Mouse (Mus musculus): ENCODE measurements around the gene Clptm1. TPM values are rescaled to one million over a fixed set of nuclear protein-coding genes. Genes with fewer than 3 reads are reported as not detected.

The Clptm1 gene
- polyA plus RNA-seq, 1 experiment from 2014 or later: 81.9 TPM

DNA sequence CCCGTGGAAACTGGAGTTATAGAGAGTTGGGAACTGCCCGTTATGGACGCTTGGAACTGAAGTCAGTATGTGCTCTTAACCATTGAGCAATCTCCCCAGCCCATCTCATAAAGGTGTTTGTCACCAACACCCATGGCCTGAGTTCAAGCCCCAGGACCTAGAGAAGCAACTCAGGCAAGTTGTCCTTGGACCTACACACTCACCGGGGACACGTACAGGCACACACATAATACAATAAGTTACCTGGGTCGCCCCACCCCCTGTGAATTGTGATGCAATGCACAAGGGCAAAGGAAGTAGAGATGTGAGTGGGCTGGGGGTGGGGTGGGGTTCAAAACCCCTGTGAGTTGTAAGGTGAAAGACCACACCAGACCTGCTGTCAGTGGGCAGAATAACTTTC is 21.7 kb upstream of the Clptm1 start:
- Histone ChIP-seq H3K4me2 (ENCODE audit: low read depth, low read length) (no peak overlapping the region), H3K9ac (ENCODE audit: low read length) (no peak overlapping the region), H3K4me1 (ENCODE audit: control insufficient read depth, insufficient read depth, low read length) (no peaks in the 10 kb centered on the region), H3K27ac (ENCODE audit: low read length) (no peak overlapping the region), H3K27me3 (ENCODE audit: control insufficient read depth, insufficient read depth, low read length) (no peaks in the 10 kb centered on the region), H3K9me3 (replicated peaks; ENCODE audit: control insufficient read depth, low read length) (no peaks in the 10 kb centered on the region), H3K4me3 (ENCODE audit: low read length) (no peak overlapping the region), H3K36me3 (ENCODE audit: control insufficient read depth, insufficient read depth) (no peaks in the 10 kb centered on the region)
- WGBS: 79% methylated on average over 6 of the region's 6 CpGs
- no peak for ATAC-seq (replicated peaks; ENCODE audit: extremely low read depth, insufficient read depth, low FRiP score)

DNA sequence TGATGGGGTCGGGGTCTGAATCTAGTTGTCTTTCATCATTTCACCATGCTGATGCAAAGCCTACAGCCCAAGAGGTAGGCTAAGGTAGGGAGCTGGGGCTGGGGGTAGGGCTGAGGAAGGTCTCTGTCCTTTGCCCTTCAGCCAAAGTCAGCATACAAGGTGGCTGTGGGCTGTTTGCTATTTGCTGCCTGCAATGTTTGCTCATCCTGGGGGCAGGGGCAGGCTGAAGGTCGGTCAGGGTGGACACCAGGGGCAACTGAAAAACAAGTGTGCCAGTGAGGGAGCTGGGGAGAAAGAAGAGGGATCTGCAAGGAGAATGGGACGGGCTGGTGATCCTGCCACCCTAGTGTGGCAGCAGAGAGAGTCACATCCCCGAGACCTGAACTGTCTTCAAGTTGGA is 20.5 kb upstream of the Clptm1 start:
- WGBS: 53% methylated on average over 4 of the region's 4 CpGs
- Histone ChIP-seq H3K36me3 (ENCODE audit: control insufficient read depth, insufficient read depth) (no peaks in the 10 kb centered on the region), H3K27me3 (ENCODE audit: control insufficient read depth, insufficient read depth, low read length) (no peaks in the 10 kb centered on the region), H3K4me1 (ENCODE audit: control insufficient read depth, insufficient read depth, low read length) (no peaks in the 10 kb centered on the region), H3K4me3 (ENCODE audit: low read length) (no peak overlapping the region), H3K27ac (ENCODE audit: low read length) (no peak overlapping the region), H3K9ac (ENCODE audit: low read length) (no peak overlapping the region), H3K4me2 (ENCODE audit: low read depth, low read length) (no peak overlapping the region), H3K9me3 (replicated peaks; ENCODE audit: control insufficient read depth, low read length) (no peaks in the 10 kb centered on the region)
- no peak for ATAC-seq (replicated peaks; ENCODE audit: extremely low read depth, insufficient read depth, low FRiP score)

DNA sequence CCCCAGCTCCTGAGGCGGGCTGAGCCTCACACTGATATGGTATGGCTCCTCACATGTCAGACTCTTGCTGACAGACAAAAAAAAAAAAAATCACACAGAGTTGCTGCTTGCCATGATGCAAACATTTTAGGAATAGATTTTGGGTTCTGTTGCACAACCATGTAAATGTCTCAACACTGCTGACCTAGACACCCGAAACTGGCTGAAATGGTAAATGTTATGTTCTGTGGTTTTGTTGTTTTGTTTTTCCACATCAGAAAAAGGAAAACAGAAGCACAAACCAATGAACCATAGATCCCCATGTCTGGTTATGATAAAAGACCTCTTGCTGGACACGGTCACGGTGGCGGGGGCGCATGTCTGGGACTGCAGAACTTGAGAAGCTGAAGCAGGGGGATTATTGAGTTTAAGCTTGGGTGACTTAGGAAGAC is 19.0 kb upstream of the Clptm1 start:
- 83% methylated on average over 6 of the region's 6 CpGs for WGBS
- ATAC-seq (replicated peaks; ENCODE audit: extremely low read depth, insufficient read depth, low FRiP score): no peak

DNA sequence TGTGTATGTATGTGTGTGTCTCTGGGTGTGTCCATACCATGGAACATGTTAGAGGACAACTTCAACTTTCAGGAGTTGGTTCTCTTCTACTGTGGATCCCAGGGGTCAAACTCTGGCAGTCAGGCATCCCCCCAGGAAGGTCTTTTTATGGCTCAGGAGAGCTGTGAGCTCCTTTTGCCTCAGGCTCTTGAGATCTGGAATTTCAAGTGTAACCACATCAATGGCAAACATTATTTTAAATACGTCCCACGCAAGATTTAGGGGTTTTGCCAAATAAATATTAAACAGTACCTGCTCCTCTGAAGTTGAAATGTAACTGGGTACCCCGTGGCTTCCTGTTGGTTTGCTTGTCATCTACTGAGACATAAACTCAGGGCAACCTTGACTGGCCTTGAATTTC is 18.1 kb upstream of the Clptm1 start:
- no peak for ATAC-seq (replicated peaks; ENCODE audit: extremely low read depth, insufficient read depth, low FRiP score)
- H3K27me3 ChIP-seq (ENCODE audit: control insufficient read depth, insufficient read depth, low read length): no peaks in the 10 kb centered on the region
- H3K9ac ChIP-seq (ENCODE audit: low read length): no peak overlapping the region
- no peaks in the 10 kb centered on the region for H3K4me1 ChIP-seq (ENCODE audit: control insufficient read depth, insufficient read depth, low read length)
- no peaks in the 10 kb centered on the region for H3K9me3 ChIP-seq (replicated peaks; ENCODE audit: control insufficient read depth, low read length)
- WGBS: 70% methylated on average over 3 of the region's 3 CpGs
- no peak overlapping the region for H3K4me3 ChIP-seq (ENCODE audit: low read length)
- H3K27ac ChIP-seq (ENCODE audit: low read length): no peak overlapping the region
- no peaks in the 10 kb centered on the region for H3K36me3 ChIP-seq (ENCODE audit: control insufficient read depth, insufficient read depth)
- no peak overlapping the region for H3K4me2 ChIP-seq (ENCODE audit: low read depth, low read length)

More for the DNA sequence above, 19.0 kb upstream of the Clptm1 start:
- Histone ChIP-seq H3K9ac (ENCODE audit: low read length) (no peak overlapping the region), H3K4me1 (ENCODE audit: control insufficient read depth, insufficient read depth, low read length) (no peaks in the 10 kb centered on the region), H3K27ac (ENCODE audit: low read length) (no peak overlapping the region), H3K4me2 (ENCODE audit: low read depth, low read length) (no peak overlapping the region), H3K9me3 (replicated peaks; ENCODE audit: control insufficient read depth, low read length) (no peaks in the 10 kb centered on the region), H3K4me3 (ENCODE audit: low read length) (no peak overlapping the region), H3K27me3 (ENCODE audit: control insufficient read depth, insufficient read depth, low read length) (no peaks in the 10 kb centered on the region), H3K36me3 (ENCODE audit: control insufficient read depth, insufficient read depth) (no peaks in the 10 kb centered on the region)

DNA sequence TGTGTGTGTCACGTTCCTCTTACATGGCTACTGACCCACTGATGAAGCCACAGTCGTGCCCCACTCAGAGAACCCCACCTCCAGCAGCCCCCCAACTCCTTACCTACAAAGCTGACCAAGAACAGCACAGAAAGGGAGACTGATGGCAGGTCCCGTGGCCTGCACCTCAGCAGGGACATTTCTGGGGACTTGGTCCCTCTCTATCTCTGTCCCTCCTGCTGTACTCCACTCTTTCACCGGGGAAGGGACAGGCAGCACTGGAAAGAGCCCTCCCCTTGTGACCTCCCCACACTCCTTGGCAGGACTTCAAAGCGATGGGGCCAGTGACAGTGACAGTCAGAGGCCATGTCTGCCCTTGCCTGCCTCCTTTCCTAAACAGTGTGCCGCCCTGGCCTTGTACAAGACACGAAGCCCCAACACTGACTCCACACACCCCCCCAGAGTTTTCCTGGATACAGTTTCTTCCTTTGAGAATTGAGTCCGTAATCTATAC is 16.4 kb upstream of the Clptm1 start, which contains the start of the genes Gm44805 and Apoc4:
TSS of gene Gm44805 (minus strand) at position 222 of the 493 bp plus-strand sequence.
TSS of gene Apoc4 (minus strand) at position 278 of the 493 bp plus-strand sequence.
- Histone ChIP-seq H3K27me3 (ENCODE audit: control insufficient read depth, insufficient read depth, low read length) (no peaks in the 10 kb centered on the region), H3K9ac (ENCODE audit: low read length) (no peak within 1 kb of the TSS), H3K36me3 (ENCODE audit: control insufficient read depth, insufficient read depth) (no peaks in the 10 kb centered on the region), H3K4me1 (ENCODE audit: control insufficient read depth, insufficient read depth, low read length) (no peaks in the 10 kb centered on the region), H3K4me2 (ENCODE audit: low read depth, low read length) (no peak within 1 kb of the TSS), H3K9me3 (replicated peaks; ENCODE audit: control insufficient read depth, low read length) (no peaks in the 10 kb centered on the region), H3K27ac (ENCODE audit: low read length) (no peak within 1 kb of the TSS), H3K4me3 (ENCODE audit: low read length) (no peak within 1 kb of the TSS)
- WGBS: 49% methylated on average over 8 of the region's 8 CpGs
- ATAC-seq (replicated peaks; ENCODE audit: extremely low read depth, insufficient read depth, low FRiP score): no peak

DNA sequence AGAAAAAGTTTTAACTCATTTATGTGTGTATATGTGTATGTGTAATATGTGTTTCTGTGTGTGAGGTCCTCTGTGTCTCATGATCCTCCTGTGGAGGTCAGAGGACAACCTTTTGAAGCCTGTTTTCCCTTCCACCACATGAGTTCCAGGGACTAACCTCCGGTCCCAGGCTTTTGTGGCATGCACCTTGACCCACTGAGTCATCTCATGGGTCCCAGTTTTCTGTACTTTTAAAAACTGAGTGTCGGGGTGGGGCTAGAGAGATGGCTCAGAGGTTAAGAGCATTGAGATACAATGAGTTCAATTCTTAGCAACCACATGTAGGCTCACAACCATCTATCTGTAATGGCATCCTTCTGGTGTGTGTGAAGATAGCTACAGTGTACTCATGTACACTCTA is 15.9 kb upstream of the Clptm1 start:
- Histone ChIP-seq H3K4me2 (ENCODE audit: low read depth, low read length) (no peak overlapping the region), H3K27ac (ENCODE audit: low read length) (no peak overlapping the region), H3K4me3 (ENCODE audit: low read length) (no peak overlapping the region), H3K27me3 (ENCODE audit: control insufficient read depth, insufficient read depth, low read length) (no peaks in the 10 kb centered on the region), H3K4me1 (ENCODE audit: control insufficient read depth, insufficient read depth, low read length) (no peaks in the 10 kb centered on the region), H3K9me3 (replicated peaks; ENCODE audit: control insufficient read depth, low read length) (no peaks in the 10 kb centered on the region), H3K9ac (ENCODE audit: low read length) (no peak overlapping the region), H3K36me3 (ENCODE audit: control insufficient read depth, insufficient read depth) (no peaks in the 10 kb centered on the region)
- 87% methylated on average over 2 of the region's 2 CpGs for WGBS
- no peak for ATAC-seq (replicated peaks; ENCODE audit: extremely low read depth, insufficient read depth, low FRiP score)

DNA sequence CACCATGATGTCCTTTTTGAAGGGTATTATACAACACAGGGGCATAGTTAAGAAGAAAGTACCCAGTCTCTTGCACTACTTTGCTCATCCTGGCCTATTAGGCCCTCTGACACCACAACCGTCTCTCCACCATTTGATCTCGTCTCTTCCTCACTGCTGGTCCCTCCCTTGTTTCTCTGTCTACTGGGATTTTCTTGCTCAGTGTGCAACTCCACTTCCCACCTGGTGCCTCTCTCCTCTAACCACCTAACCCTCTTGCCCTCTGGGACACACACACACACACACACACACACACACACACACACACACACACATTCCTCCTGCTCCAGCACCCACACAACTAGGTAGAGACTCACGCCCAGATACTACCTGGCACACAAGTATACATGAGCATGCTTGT is 14.1 kb upstream of the Clptm1 start:
- ATAC-seq (replicated peaks; ENCODE audit: extremely low read depth, insufficient read depth, low FRiP score): no peak
- H3K4me1 ChIP-seq (ENCODE audit: control insufficient read depth, insufficient read depth, low read length): no peaks in the 10 kb centered on the region
- H3K4me2 ChIP-seq (ENCODE audit: low read depth, low read length): no peak overlapping the region
- no peak overlapping the region for H3K4me3 ChIP-seq (ENCODE audit: low read length)
- H3K9ac ChIP-seq (ENCODE audit: low read length): no peak overlapping the region
- H3K27ac ChIP-seq (ENCODE audit: low read length): no peak overlapping the region
- no peaks in the 10 kb centered on the region for H3K9me3 ChIP-seq (replicated peaks; ENCODE audit: control insufficient read depth, low read length)
- no peaks in the 10 kb centered on the region for H3K36me3 ChIP-seq (ENCODE audit: control insufficient read depth, insufficient read depth)
- 84% methylated on average over 3 of the region's 3 CpGs for WGBS
- no peaks in the 10 kb centered on the region for H3K27me3 ChIP-seq (ENCODE audit: control insufficient read depth, insufficient read depth, low read length)

DNA sequence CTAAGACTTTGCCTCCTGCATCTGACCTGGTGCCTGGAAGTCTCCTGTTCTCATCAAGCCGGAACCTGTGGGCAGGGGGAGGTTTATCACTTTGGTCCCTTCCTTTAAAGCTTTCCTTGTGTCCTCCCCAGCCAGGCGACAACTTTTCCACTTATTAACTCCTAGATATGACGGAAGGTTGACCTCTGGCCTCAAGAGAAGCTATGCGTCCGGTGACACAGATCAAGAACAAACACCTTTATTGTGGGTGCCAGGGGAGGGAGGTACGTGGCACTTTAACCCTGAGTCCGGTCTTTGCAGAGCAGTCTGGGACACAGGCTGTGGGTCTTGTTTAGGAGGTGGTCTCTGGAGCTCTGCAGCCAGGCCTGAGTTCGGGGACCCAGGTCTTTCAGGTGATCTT is 13.0 kb upstream of the Clptm1 start, which contains the start of gene Apoc2:
TSS of gene Apoc2 (minus strand) at position 70 of the 400 bp plus-strand sequence.
- Histone ChIP-seq H3K4me1 (ENCODE audit: control insufficient read depth, insufficient read depth, low read length) (no peaks in the 10 kb centered on the region), H3K9ac (ENCODE audit: low read length) (no peak within 1 kb of the TSS), H3K27ac (ENCODE audit: low read length) (no peak within 1 kb of the TSS), H3K4me2 (ENCODE audit: low read depth, low read length) (no peak within 1 kb of the TSS), H3K4me3 (ENCODE audit: low read length) (no peak within 1 kb of the TSS), H3K9me3 (replicated peaks; ENCODE audit: control insufficient read depth, low read length) (no peaks in the 10 kb centered on the region), H3K27me3 (ENCODE audit: control insufficient read depth, insufficient read depth, low read length) (no peaks in the 10 kb centered on the region), H3K36me3 (ENCODE audit: control insufficient read depth, insufficient read depth) (no peaks in the 10 kb centered on the region)
- no peak for ATAC-seq (replicated peaks; ENCODE audit: extremely low read depth, insufficient read depth, low FRiP score)
- 64% methylated on average over 8 of the region's 8 CpGs for WGBS

DNA sequence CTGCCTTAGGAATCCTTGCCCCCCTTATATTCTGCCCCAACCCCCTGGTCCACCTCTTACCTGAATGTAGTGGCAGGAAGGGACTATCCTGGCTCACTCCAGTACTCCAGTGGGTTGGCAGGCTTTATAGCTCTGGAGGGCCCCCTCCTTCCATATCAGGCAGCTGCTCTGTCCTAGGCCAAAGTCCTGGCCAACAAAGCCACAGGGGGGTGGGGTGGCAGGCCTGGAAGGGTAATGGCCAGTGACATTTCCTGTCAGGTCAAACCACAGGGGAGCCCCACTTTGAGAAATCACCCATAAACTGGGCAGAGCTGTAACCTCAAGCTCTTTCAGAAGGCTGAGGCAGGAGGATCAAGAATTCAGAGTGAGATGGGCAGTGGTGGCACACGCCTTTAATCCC is 11.8 kb upstream of the Clptm1 start:
- Histone ChIP-seq H3K4me1 (ENCODE audit: control insufficient read depth, insufficient read depth, low read length) (no peaks in the 10 kb centered on the region), H3K27me3 (ENCODE audit: control insufficient read depth, insufficient read depth, low read length) (no peaks in the 10 kb centered on the region)
- WGBS: 67% methylated on average over 1 of the region's 1 CpGs

More for the DNA sequence above, 11.8 kb upstream of the Clptm1 start:
- Histone ChIP-seq H3K4me2 (ENCODE audit: low read depth, low read length) (no peak overlapping the region), H3K9me3 (replicated peaks; ENCODE audit: control insufficient read depth, low read length) (no peaks in the 10 kb centered on the region), H3K9ac (ENCODE audit: low read length) (no peak overlapping the region), H3K36me3 (ENCODE audit: control insufficient read depth, insufficient read depth) (no peaks in the 10 kb centered on the region), H3K4me3 (ENCODE audit: low read length) (no peak overlapping the region), H3K27ac (ENCODE audit: low read length) (no peak overlapping the region)
- no peak for ATAC-seq (replicated peaks; ENCODE audit: extremely low read depth, insufficient read depth, low FRiP score)

Data from heart, embryonic 16.5 days (tissue).